Mouse (Mus musculus) erythroblast, embryonic 14.5 days (primary cell): Measurements from ENCODE around the gene Inava.

Experiments used
- GATA1 ChIP-seq: IDR thresholded peaks from 2 replicates; pipeline ENCODE4 v1.6.1; 2012; ENCODE audit warnings: low read length, inconsistent platforms, mixed read lengths
- TAL1 ChIP-seq: IDR thresholded peaks from 3 replicates; pipeline ENCODE4 v1.6.1; 2012; ENCODE audit warnings: low read length, inconsistent platforms, mixed read lengths

- TF ChIP-seq TAL1 (no peak), GATA1 (no peak)
Observed at GRCm38 (mm10) chr1:136258495-136258894, 24.4 kb upstream of the Inava start.
